Mouse (Mus musculus): ENCODE data around the gene Chchd3. TPM values are rescaled to one million over a fixed set of nuclear protein-coding genes. Genes with fewer than 3 reads are reported as not detected.

The Chchd3 gene
- polyA plus RNA-seq, 1 experiment from 2014 or later = 59.2 TPM

GRCm38 (mm10) chr6:32850960-32851359 lies 209.1 kb downstream of the Chchd3 start:
- Histone ChIP-seq H3K9me3 (ENCODE audit: low read length) (no peaks in the 10 kb centered on the region), H3K4me1 (ENCODE audit: insufficient read depth, low read depth, low read length) (no peaks in the 10 kb centered on the region), H3K9ac (replicated peaks; ENCODE audit: low read depth) (no peak overlapping the region), H3K27me3 (replicated peaks; ENCODE audit: insufficient read depth, low read length) (no peaks in the 10 kb centered on the region), H3K36me3 (ENCODE audit: insufficient read depth, low read length) (no peaks in the 10 kb centered on the region), H3K4me2 (replicated peaks; ENCODE audit: low read depth, low read length) (no peak overlapping the region), H3K27ac (ENCODE audit: low read length) (no peak overlapping the region), H3K4me3 (ENCODE audit: low read depth, low read length) (no peak overlapping the region)
- 87% methylated on average over 4 of the region's 4 CpGs for WGBS
- TF ChIP-seq EP300 (IDR thresholded peaks at IDR 0.05) = no peak
- no peak for TF ChIP-seq CTCF (IDR thresholded peaks at IDR 0.05)
- ATAC-seq (no peak), DNase-seq (ENCODE audit: low spot score) (no peak)

GRCm38 (mm10) chr6:32848974-32849373 lies 211.1 kb downstream of the Chchd3 start:
- Histone ChIP-seq H3K4me2 (replicated peaks; ENCODE audit: low read depth, low read length) (no peak overlapping the region), H3K27me3 (replicated peaks; ENCODE audit: insufficient read depth, low read length) (no peaks in the 10 kb centered on the region), H3K4me1 (ENCODE audit: insufficient read depth, low read depth, low read length) (no peaks in the 10 kb centered on the region), H3K9ac (replicated peaks; ENCODE audit: low read depth) (no peak overlapping the region), H3K4me3 (ENCODE audit: low read depth, low read length) (no peak overlapping the region), H3K27ac (ENCODE audit: low read length) (no peak overlapping the region), H3K9me3 (ENCODE audit: low read length) (no peaks in the 10 kb centered on the region), H3K36me3 (ENCODE audit: insufficient read depth, low read length) (no peaks in the 10 kb centered on the region)
- no peak for DNase-seq (ENCODE audit: low spot score)
- ATAC-seq = no peak
- TF ChIP-seq EP300 (IDR thresholded peaks at IDR 0.05) (no peak), CTCF (IDR thresholded peaks at IDR 0.05) (no peak)
- WGBS = 76% methylated on average over 7 of the region's 7 CpGs

- no peaks in the 10 kb centered on the region for H3K27me3 ChIP-seq (replicated peaks; ENCODE audit: insufficient read depth, low read length)
- no peak for TF ChIP-seq CTCF (IDR thresholded peaks at IDR 0.05)
- no peaks in the 10 kb centered on the region for H3K36me3 ChIP-seq (ENCODE audit: insufficient read depth, low read length)
- H3K27ac ChIP-seq (ENCODE audit: low read length) = no peak overlapping the region
- DNase-seq (ENCODE audit: low spot score) (no peak), ATAC-seq (no peak)
- no peak overlapping the region for H3K9ac ChIP-seq (replicated peaks; ENCODE audit: low read depth)
- 39% methylated on average over 1 of the region's 1 CpGs for WGBS
- no peak overlapping the region for H3K4me3 ChIP-seq (ENCODE audit: low read depth, low read length)
- H3K9me3 ChIP-seq (ENCODE audit: low read length) = no peaks in the 10 kb centered on the region
- no peak overlapping the region for H3K4me2 ChIP-seq (replicated peaks; ENCODE audit: low read depth, low read length)
- H3K4me1 ChIP-seq (ENCODE audit: insufficient read depth, low read depth, low read length) = no peaks in the 10 kb centered on the region
Observed at GRCm38 (mm10) chr6:32845463-32845862, 214.6 kb downstream of the Chchd3 start.

GRCm38 (mm10) chr6:32837939-32838301 lies 222.1 kb downstream of the Chchd3 start:
- H3K9me3 ChIP-seq (ENCODE audit: low read length) = no peaks in the 10 kb centered on the region
- WGBS = 77% methylated on average over 2 of the region's 2 CpGs
- H3K27me3 ChIP-seq (replicated peaks; ENCODE audit: insufficient read depth, low read length) = no peaks in the 10 kb centered on the region
- no peak overlapping the region for H3K9ac ChIP-seq (replicated peaks; ENCODE audit: low read depth)
- no peaks in the 10 kb centered on the region for H3K4me1 ChIP-seq (ENCODE audit: insufficient read depth, low read depth, low read length)
- H3K4me3 ChIP-seq (ENCODE audit: low read depth, low read length) = no peak overlapping the region
- TF ChIP-seq CTCF (IDR thresholded peaks at IDR 0.05) = no peak
- TF ChIP-seq EP300 (IDR thresholded peaks at IDR 0.05) = no peak
- H3K27ac ChIP-seq (ENCODE audit: low read length) = no peak overlapping the region
- H3K4me2 ChIP-seq (replicated peaks; ENCODE audit: low read depth, low read length) = no peak overlapping the region
- H3K36me3 ChIP-seq (ENCODE audit: insufficient read depth, low read length) = no peaks in the 10 kb centered on the region
- ATAC-seq = no peak
- no peak for DNase-seq (ENCODE audit: low spot score)

GRCm38 (mm10) chr6:32837165-32837938 lies 222.7 kb downstream of the Chchd3 start:
- no peaks in the 10 kb centered on the region for H3K4me1 ChIP-seq (ENCODE audit: insufficient read depth, low read depth, low read length)
- DNase-seq (ENCODE audit: low spot score) (peak; percentile 43), ATAC-seq (peak; percentile 63)
- H3K4me2 ChIP-seq (replicated peaks; ENCODE audit: low read depth, low read length) = no peak overlapping the region
- H3K36me3 ChIP-seq (ENCODE audit: insufficient read depth, low read length) = no peaks in the 10 kb centered on the region
- H3K4me3 ChIP-seq (ENCODE audit: low read depth, low read length) = no peak overlapping the region
- no peak overlapping the region for H3K27ac ChIP-seq (ENCODE audit: low read length)
- 46% methylated on average over 7 of the region's 7 CpGs for WGBS
- H3K9ac ChIP-seq (replicated peaks; ENCODE audit: low read depth) = no peak overlapping the region
- H3K27me3 ChIP-seq (replicated peaks; ENCODE audit: insufficient read depth, low read length) = no peaks in the 10 kb centered on the region
- TF ChIP-seq EP300 (IDR thresholded peaks at IDR 0.05) (no peak), CTCF (IDR thresholded peaks at IDR 0.05) (peak; percentile 24)
- no peaks in the 10 kb centered on the region for H3K9me3 ChIP-seq (ENCODE audit: low read length)

- Histone ChIP-seq H3K36me3 (ENCODE audit: insufficient read depth, low read length) (no peaks in the 10 kb centered on the region), H3K27ac (ENCODE audit: low read length) (no peak overlapping the region; the same call in 1 of the 2 replicates), H3K4me2 (replicated peaks; ENCODE audit: low read depth, low read length) (no peak overlapping the region), H3K4me3 (ENCODE audit: low read depth, low read length) (no peak overlapping the region), H3K9me3 (ENCODE audit: low read length) (no peaks in the 10 kb centered on the region), H3K9ac (replicated peaks; ENCODE audit: low read depth) (no peak overlapping the region), H3K27me3 (replicated peaks; ENCODE audit: insufficient read depth, low read length) (no peaks in the 10 kb centered on the region), H3K4me1 (ENCODE audit: insufficient read depth, low read depth, low read length) (peaks cover 8% of the 10 kb centered on the region; the same call in 1 of the 2 replicates)
- TF ChIP-seq EP300 (IDR thresholded peaks at IDR 0.05) (no peak), CTCF (IDR thresholded peaks at IDR 0.05) (no peak)
- DNase-seq (ENCODE audit: low spot score) (no peak), ATAC-seq (no peak)
- WGBS = 55% methylated on average over 12 of the region's 12 CpGs
Observed at GRCm38 (mm10) chr6:32823856-32824620, 236.0 kb downstream of the Chchd3 start.
